Mouse (Mus musculus) cerebellum, postnatal 10 days (tissue): ENCODE data around the gene Sept9.

Experiments used
- DNase-seq, 2 experiments: peaks; one replicate each; pipeline ENCODE4 v3.0.0; 2021; ENCODE audit warnings: mixed read lengths in 2 of 2

Sept9 gene

DNA sequence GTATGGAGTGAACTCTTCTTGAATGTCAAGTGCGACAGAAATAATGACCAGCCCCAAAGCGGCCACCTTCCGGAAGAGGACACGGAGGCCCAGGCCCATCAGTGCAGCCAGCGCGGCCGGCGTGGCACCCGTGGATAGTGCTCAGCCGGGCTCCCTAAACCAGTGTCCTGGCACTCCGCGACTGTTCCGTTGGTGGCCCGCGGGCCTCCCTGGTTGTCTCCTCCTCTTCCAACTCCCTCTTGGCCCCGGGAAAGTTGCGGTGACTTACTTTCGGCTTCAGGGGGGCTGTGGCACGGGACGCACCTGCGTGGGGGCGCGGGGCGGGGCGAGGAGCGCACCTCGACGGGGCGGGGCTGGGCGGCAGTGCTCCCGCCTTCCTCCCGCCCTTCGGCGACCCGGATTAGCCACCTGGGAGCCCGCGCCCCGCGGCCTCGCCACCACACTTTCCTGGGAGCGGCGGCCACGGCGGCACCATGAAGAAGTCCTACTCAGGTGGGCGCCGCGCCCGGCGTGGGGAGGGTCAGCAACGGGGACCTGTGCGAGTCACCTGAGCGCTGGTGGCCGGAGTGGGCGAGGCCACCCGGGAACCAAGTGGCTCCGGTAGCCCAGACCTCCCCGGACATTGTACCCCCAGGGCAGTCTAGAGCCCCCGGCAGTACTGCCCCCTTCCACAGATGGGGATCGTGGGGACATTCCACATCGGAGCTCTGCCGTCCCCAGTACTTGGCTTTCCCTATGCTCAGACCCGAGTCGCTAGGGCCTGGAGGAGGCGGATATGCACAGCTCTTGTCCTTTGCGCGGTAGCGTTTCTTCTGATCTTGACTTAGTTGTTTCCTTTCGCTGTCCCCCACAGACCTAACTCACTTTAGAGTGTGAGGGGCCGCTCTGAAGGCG lies at the start of gene Sept9:
Sept9 (plus strand) TSS at position 380 of the 894 bp plus-strand sequence.
- no peak for DNase-seq

GRCm38 (mm10) chr11:117150467-117150966 lies 48.9 kb upstream of the Sept9 start:
- DNase-seq: no peak

GRCm38 (mm10) chr11:117151461-117151860 lies 48.0 kb upstream of the Sept9 start:
- DNase-seq: no peak

GRCm38 (mm10) chr11:117152541-117152940 lies 46.9 kb upstream of the Sept9 start:
- no peak for DNase-seq

- no peak for DNase-seq
Observed at GRCm38 (mm10) chr11:117153553-117153952, 45.9 kb upstream of the Sept9 start.

DNA sequence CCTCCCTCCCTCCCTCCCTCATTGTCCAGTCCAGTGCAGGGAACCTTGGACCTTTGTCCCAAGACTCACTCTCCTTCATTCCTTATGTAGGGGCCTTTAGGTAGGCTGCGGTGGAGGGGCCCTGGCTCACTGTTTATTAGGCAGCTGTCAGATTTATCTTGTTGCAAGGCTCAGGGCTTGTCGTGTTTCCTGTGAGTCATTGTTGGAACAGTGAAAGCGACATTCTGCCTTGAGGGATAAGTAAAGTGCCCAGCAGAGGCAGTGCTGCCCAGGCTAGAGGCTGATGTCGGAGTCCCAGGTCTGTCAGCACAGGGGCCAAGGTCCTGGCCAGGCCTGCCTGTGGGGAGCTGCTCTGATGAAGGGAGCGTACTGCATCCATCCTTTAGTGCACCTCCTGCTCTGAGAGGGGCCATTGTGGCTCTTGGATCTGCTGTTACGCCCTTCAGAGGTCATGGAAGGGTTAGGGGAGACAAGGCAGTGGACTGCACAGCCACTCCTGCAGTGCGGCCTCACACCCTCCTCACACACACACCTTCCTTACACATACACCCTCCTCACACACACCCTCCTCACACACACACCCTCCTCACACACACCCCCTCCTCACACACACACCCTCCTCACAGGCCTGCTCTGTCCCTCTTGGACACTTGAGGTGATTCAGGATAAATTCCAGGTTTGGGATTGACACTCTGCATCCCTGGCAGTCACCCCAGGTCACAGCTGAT lies 45.2 kb upstream of the Sept9 start:
- no peak for DNase-seq

GRCm38 (mm10) chr11:117156725-117157124 lies 42.7 kb upstream of the Sept9 start:
- peak in 1 of 2 experiments; percentile 57 for DNase-seq

- peak; percentile 71 to 76 for DNase-seq
Observed at GRCm38 (mm10) chr11:117158343-117158742, 41.1 kb upstream of the Sept9 start.

DNA sequence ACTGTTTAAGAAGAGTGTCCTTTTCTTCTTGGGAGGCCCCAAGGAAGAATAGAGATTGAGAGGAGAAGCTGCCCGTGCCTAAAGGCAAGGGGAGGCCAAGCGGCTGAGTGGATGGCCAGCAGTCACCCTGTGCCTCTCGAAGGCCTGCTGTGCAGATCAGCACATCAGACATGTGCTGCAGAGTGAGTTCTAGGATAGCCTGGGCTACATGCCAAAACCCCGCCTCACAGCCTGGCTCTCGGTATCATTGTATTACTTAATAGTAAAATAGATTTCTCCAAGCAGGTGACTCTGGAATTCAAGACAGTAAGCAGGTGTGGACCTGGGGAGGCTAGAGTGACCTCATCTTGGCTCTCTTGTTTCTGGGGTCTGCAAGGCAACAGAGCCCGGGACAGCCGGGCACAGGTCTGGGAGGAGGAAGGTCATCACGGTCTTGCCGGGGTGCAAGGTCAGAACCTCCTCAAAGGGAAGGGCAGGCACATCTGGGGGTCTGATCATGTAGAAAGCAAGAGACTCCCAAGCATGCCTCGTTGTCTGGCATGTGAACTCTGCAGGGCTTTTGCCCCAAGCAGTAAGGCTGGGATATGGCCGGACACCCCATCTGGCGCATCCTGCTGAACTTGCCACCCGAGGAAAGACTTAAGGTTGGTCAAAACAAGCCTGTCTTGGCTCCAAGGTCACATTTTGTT lies 40.1 kb upstream of the Sept9 start:
- DNase-seq: peak; percentile 82 to 86

DNA sequence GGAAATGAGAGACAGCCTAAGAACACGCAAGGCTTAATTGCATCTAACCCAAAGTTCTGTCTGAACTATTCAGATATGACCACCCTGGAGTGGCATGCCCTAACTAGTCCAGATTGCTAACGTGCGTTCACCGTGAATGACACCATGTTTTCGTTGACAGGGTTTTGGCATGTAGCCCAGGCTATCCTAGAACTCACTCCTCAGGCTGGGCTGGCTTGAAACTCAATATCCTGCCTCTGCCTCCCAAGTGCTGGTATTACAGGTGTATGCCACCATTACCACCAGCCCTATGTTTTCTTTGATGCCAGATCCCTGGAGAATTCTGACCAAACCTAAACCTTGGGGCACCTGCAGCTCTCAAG lies 39.5 kb upstream of the Sept9 start:
- peak; percentile 71 for DNase-seq

GRCm38 (mm10) chr11:117160791-117161190 lies 38.7 kb upstream of the Sept9 start:
- DNase-seq: no peak

DNA sequence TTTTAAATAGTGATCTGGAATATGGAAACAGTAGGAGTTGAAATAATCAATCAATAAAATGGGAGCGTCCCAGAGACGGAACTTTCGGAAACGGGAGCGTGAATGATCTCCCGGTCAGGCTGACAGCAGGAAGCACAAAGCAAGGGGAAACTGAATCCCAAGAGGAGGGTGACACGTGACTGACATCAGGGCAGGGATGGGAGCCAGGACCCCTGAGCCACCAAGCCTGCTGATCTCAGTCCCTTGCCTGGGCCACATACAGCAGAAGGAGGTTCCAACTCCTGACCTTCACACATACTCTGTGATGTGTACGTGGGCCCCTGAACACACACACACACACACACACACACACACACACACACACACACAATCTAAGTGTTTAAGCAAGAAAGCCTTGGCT lies 37.9 kb upstream of the Sept9 start:
- no peak for DNase-seq

DNA sequence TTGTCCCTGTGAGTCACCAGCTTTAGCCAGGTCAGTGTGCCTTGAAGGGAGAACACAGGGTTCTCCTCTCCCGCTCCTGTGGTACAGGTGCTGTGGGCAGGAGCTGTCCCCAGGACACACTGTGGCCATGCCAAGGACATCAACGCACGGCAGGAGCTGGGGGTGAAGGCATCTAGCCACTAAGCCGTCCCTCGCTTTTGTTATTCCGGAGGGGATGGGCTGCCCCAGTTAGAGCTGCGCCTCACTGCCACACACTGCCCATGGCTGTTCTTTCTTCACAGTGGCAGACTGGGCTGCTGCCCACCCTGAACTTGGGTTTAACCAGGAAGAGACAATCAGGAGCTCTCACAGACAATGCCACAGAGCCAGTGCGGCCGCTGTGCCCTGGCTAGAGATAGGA lies 36.4 kb upstream of the Sept9 start:
- DNase-seq: no peak

GRCm38 (mm10) chr11:117163771-117164170 lies 35.7 kb upstream of the Sept9 start:
- DNase-seq: no peak

GRCm38 (mm10) chr11:117168278-117169087 lies 31.0 kb upstream of the Sept9 start:
- DNase-seq: peak; percentile 72 to 76

DNA sequence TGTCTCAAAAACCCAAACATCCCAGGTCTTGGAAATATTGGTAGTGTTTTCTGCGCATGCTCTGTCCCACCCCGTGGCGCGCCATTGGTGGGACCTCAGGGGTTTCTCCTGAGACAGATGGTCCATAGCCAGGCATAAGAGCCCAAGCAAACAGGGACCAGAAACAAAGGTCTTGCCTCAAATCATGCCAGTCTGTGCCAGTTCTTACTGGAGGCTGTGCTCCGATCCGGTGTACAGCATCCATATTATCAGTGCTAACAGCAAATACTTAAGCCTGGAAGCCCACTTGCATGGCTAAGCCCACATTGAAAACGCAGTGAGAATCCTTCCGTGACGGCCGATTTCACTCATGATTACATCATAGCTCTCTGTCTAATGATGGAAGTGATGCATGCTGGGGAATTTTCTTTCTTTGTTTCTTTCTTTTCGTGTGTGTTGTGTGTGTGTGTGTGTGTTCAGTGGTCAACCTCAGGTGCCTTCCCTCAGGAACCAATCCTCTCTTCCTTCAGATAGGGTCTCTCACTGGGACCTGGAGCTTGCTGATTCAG lies 30.3 kb upstream of the Sept9 start:
- DNase-seq: peak in 1 of 2 experiments; percentile 64

DNA sequence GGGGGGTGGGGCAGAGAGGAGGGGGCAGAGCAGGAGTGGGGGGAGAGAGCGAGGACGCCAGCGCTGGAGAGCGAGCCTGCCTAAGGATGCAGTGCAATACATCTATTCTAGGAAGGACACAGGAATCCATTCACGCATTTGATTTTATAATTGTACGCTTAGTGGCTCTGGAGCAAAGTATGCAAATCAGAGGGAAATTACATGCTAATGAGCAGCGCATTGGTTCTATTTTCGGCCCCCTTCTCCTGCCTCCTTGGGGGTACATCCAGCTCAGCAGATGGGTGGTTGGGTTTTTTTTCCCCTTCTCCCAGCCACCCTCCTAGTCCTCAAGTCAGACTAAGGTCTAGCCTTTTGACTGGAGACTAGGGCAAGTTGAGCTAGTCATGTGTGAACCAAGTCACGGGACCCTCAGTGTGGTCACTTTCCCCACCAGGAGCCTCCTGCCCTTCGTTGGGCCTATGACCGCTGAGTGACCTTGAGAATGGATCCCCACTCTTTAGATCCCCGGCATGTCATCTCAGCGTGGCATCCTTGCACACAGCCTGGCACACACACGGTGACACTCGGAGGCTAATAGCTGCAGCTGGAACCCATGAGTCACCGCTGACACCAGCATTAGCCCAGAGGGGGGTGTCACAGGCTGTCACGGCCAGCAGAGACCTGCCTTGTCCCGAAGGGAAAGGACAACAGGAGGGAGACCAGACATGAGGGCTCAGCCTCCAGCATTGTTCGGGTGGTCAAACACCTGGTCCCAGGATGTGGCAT lies 29.5 kb upstream of the Sept9 start:
- DNase-seq: no peak

- DNase-seq: no peak
Observed at GRCm38 (mm10) chr11:117174098-117174892, 25.2 kb upstream of the Sept9 start.

DNA sequence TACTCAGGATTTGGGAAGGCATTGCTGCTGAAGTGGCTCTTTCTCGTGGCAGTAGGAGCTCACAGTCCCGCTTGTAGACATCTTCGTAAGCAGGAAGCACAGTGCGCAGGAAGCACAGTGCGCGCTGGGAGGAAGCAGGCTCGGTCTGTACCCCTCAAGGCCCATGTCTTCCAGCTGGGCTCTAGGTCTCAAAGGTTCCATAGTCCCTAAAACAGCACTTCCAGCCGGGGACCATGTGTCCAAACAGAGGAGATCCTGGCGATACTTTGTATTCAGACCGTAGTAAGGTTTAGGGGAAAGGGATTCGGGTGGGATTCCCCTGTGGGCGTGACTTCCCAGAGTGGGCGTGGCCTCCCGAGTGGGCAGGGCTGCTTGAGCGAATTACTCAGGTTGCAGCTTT lies 24.5 kb upstream of the Sept9 start:
- no peak for DNase-seq

DNA sequence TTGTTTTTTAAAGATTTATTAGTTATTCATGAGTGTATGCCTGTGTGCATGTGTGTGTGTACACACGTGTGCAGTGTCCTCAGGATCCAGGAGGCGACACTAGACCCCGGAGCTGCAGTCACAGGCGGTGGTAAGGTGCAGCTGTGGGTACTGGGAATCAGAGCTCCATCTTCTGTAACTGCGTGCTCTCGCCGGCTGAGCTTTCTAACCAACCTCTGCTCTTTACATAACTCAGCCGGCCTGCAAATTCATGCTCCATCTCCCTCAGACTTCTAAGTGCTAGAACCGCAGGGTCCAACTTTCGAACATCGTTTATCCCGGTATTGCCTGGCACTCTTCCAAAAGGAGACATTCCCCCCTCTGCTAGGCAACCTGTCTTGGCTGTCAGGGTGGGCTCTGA lies 24.0 kb upstream of the Sept9 start:
- DNase-seq: no peak
